Mouse (Mus musculus) adrenal gland, postnatal 10 days (tissue): ENCODE data around the gene Gm10273. TPM values are rescaled to one million over a fixed set of nuclear protein-coding genes. Genes with fewer than 3 reads are reported as not detected.
"Not testable (repeated sequence)": the region's sequence is repeated elsewhere in the genome, so short reads cannot be mapped to it uniquely, and the experiment has no call there.

ENCODE experiments used
- DNase-seq: peaks from one replicate; pipeline ENCODE4 v3.0.0; 2021; ENCODE audit warnings: mixed read lengths
- long read RNA-seq, 2 experiments: library from polyadenylated mRNA; stranded (forward); transcript quantifications; one replicate each; pipeline ENCODE4 v2.0.0; 2021
- total RNA-seq, 2 experiments: library from RNA; stranded (reverse); gene quantifications; 2 replicates each; pipeline ENCODE4 v1.2.3; 2021

Gene Gm10273
- total RNA-seq, result 100 to 1,000 TPM; 123 to 136 TPM
- long read RNA-seq, experiment 1, transcript Gm10273-201 (1 exons, 1,126 nt), result major isoform, 10 of 10 reads
- long read RNA-seq, experiment 1, partial matches to known transcripts, result 0 of 10 reads
- long read RNA-seq, experiment 1, other reads (novel, unspliced or antisense), result 0 of 10 reads
- long read RNA-seq, experiment 2, transcript Gm10273-201 (1 exons, 1,126 nt), result major isoform, 12 of 12 reads
- long read RNA-seq, experiment 2, partial matches to known transcripts, result 0 of 12 reads
- long read RNA-seq, experiment 2, other reads (novel, unspliced or antisense), result 0 of 12 reads

- DNase-seq, result not testable (repeated sequence)
Measured at GRCm38 (mm10) chr10:59395461-59395860, at the start of gene Gm10273. Gm10273 (plus strand) TSS chr10:59395632.

- DNase-seq, result no peak
Measured at GRCm38 (mm10) chr10:59346560-59346959, 48.9 kb upstream of the Gm10273 start.

GRCm38 (mm10) chr10:59348200-59348599, 47.2 kb upstream of the Gm10273 start:
- DNase-seq, result no peak

- no peak for DNase-seq
Measured at GRCm38 (mm10) chr10:59349536-59349935, 45.9 kb upstream of the Gm10273 start.

- DNase-seq, result no peak
Measured at GRCm38 (mm10) chr10:59353065-59353464, 42.4 kb upstream of the Gm10273 start.

GRCm38 (mm10) chr10:59354120-59354519, 41.3 kb upstream of the Gm10273 start:
- no peak for DNase-seq

- no peak for DNase-seq
Measured at GRCm38 (mm10) chr10:59355020-59355419, 40.4 kb upstream of the Gm10273 start.

- DNase-seq, result no peak
Measured at GRCm38 (mm10) chr10:59358744-59359143, 36.7 kb upstream of the Gm10273 start.

GRCm38 (mm10) chr10:59363208-59363607, 32.2 kb upstream of the Gm10273 start:
- DNase-seq, result no peak

- no peak for DNase-seq
Measured at GRCm38 (mm10) chr10:59364551-59364950, 30.9 kb upstream of the Gm10273 start.

- no peak for DNase-seq
Measured at GRCm38 (mm10) chr10:59365804-59366589, 29.4 kb upstream of the Gm10273 start.

- DNase-seq, result no peak
Measured at GRCm38 (mm10) chr10:59366746-59367145, 28.7 kb upstream of the Gm10273 start.

GRCm38 (mm10) chr10:59367206-59367605, 28.2 kb upstream of the Gm10273 start:
- no peak for DNase-seq

GRCm38 (mm10) chr10:59368729-59369128, 26.7 kb upstream of the Gm10273 start:
- DNase-seq, result no peak

- DNase-seq, result no peak
Measured at GRCm38 (mm10) chr10:59369426-59369825, 26.0 kb upstream of the Gm10273 start.

- DNase-seq, result no peak
Measured at GRCm38 (mm10) chr10:59377906-59378305, 17.5 kb upstream of the Gm10273 start.

- DNase-seq, result no peak
Measured at GRCm38 (mm10) chr10:59378728-59379127, 16.7 kb upstream of the Gm10273 start.

GRCm38 (mm10) chr10:59379927-59380326, 15.5 kb upstream of the Gm10273 start:
- no peak for DNase-seq

GRCm38 (mm10) chr10:59380411-59380821, 15.0 kb upstream of the Gm10273 start:
- DNase-seq, result no peak

- not testable (repeated sequence) for DNase-seq
Measured at GRCm38 (mm10) chr10:59381563-59381962, 13.9 kb upstream of the Gm10273 start.

GRCm38 (mm10) chr10:59386951-59387350, 8.5 kb upstream of the Gm10273 start:
- DNase-seq, result no peak

- no peak for DNase-seq
Measured at GRCm38 (mm10) chr10:59389652-59390051, 5.8 kb upstream of the Gm10273 start.

- no peak for DNase-seq
Measured at GRCm38 (mm10) chr10:59391907-59392306, 3.5 kb upstream of the Gm10273 start.
